Mouse (Mus musculus): ENCODE results near the gene Glce.

DNA sequence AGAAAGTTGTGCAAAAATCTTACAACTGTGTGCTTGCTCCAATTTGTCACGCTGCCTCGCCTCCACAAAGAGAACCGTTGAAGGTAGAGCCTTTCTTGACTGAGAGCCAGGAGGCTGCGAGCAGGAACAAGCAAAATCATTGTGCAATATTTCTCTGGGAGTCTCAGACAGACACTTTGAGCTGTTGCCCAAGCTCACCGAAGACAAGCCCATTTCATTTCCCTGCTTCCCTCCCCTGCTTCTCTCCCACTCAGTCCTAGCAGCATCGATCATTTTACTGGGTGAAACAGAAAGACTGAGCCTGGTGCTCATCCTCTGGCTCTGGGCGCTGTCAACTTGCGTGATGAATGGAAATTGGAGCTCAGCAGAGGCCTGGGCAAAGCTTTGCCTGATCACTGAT lies 14.8 kb upstream of the Glce start:
- no peak for TF ChIP-seq POLR2A (IDR thresholded peaks at IDR 0.05; ENCODE audit: control insufficient read depth, extremely low read depth, insufficient read depth, low read length, poor library complexity)
- TF ChIP-seq CTCF (IDR thresholded peaks at IDR 0.05; ENCODE audit: borderline replicate concordance, control insufficient read depth, extremely low read depth, insufficient read depth, low read length, poor library complexity) = no peak

Data from thymus, adult 2 months (tissue).